Mouse (Mus musculus) embryo, embryonic 10.5 days (tissue): ENCODE results near the gene Rara.

ENCODE experiments used
- DNase-seq: peaks from one replicate; pipeline ENCODE4 v3.0.0-alpha.2; 2015; ENCODE audit warnings: low spot score

Rara gene

GRCm38 (mm10) chr11:98952736-98953135 lies 25.1 kb downstream of the Rara start:
- DNase-seq, result no peak

DNA sequence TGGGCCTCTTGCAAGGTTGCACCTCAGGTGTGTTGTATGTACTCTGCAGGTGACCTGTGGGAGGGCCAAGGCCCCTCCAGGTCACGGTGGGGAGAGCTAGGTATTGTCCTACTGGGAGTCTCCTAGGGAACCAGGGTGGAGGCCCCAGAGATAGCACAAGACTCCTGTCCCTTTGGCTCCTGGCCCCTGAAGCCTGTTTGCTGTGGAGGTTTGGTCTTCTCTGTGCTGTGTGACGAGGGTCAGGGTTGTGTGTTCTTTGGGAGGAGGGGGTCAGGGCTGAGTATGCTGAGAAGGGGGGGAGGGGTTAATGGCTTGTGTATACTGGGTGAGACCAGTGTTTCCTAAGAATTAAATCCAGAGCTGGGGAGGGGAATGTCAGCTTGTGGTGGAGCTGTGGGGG lies 25.7 kb downstream of the Rara start:
- peak; percentile 66 for DNase-seq

GRCm38 (mm10) chr11:98953835-98954320 lies 26.3 kb downstream of the Rara start:
- no peak for DNase-seq

DNA sequence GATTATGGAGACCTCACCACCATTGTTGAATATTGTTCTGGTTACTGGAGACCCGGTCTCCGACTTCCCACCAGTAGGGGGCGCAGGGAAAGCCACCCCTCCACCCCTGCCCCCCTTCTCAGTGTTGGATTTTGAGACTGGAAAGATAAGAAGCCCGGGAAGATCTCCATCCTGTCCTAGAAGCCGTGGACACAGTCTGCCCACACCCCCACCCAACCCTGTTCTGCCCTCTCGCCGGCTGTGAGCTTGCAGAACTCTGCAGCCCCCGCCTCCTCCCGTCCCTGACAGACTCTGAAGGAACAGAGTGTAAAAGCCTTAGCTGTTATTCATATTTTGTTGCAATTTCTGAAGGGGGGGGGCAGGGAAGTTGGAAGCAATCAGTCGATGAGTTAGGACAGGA lies 26.8 kb downstream of the Rara start:
- peak; percentile 88 for DNase-seq

DNA sequence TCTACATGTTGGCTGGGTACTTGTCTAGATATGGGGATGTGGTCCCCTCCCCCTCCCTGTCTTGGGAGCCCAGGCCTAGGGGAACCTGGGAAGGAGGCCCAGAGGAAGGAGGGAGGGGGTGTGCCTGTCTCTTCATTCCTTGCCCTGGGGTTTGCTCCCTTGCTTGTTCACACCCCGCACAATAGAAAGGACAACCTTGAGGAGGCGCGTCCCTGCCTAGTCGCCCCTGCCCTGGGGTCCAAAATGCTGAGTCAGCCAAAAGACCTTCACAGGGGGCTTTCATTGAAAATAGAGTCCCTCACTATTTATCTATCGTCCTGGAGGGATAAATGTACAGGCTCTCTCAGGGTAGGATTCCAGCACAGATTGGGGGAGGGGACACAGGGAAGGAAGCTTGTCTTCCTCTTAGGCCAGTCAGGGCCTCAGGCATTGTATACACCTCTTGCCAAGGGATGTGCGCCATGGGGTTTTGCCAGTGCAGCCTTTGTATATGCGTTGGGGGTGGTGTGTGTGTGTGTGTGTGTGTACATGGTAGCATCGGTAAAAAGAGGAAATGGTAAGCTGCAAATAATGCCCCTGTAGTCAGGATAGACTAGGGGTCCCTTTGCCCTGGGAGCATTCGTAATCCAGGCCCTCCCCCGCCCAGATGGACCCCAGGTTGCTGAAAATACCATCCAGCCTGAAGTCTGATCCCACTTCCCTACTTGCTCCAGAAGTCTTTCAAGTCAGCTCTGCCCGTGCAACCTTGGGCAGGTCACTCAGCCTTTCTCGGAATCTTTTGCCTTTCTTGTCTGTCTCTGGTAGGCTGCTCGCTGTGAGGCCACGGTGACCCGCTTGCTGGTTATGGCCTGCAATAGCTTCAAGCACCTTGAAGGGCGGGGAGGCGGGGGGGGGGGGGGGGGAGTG lies 27.4 kb downstream of the Rara start:
- no peak for DNase-seq

- DNase-seq, result no peak
These were observed 28.2 kb downstream of the Rara start for GRCm38 (mm10) chr11:98955707-98956235.

DNA sequence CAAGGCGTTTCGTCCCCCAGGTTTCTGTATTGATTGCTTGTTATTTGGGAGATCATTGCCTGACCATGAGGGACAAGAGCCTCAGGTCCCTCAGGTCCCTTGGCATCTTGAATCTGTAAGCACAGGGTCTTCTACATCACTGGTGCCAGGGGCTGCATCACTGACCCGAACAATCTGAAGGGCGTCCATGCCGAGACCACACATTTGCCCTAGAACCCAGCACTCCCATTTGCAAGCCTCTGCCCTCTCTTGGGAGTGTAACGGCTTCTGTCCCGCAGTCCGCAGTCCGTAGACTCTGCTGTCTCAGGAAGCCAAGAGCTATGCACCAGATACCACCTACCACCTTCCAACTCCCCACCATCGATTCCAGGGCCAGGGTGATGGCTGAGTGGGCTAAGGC lies 28.7 kb downstream of the Rara start:
- no peak for DNase-seq

- peak; percentile 82 for DNase-seq
These were observed 32.1 kb downstream of the Rara start for GRCm38 (mm10) chr11:98959437-98960312.

- DNase-seq, result peak; percentile 85
These were observed 32.8 kb downstream of the Rara start for GRCm38 (mm10) chr11:98960313-98960906.

DNA sequence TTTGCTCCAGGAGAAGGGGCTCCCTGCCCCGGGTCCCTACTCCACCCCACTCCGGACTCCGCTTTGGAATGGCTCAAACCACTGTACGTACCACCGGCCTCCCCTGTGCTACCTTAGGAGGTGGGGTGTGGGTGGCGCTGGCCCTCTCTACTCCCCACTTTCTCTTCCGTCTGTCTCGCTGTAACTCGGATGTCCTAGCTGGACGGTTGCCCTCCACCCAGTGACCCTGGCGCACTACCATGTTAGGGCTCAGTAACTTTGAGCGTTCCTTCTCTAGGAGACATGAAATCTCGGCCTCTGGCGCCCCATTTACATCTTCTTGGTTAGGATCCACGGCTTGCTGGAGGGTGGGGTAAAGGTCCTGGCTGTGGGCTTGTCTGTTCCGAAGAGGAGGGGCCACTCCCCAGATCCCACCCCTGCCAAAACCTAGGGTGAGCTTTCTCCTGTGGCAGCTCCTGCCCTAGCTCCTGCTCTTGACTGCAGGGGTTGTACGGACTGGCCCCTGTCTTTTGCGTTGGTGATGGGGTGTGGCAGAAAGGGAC lies 33.5 kb downstream of the Rara start:
- no peak for DNase-seq

- no peak for DNase-seq
These were observed 34.1 kb downstream of the Rara start for GRCm38 (mm10) chr11:98961766-98962165.

DNA sequence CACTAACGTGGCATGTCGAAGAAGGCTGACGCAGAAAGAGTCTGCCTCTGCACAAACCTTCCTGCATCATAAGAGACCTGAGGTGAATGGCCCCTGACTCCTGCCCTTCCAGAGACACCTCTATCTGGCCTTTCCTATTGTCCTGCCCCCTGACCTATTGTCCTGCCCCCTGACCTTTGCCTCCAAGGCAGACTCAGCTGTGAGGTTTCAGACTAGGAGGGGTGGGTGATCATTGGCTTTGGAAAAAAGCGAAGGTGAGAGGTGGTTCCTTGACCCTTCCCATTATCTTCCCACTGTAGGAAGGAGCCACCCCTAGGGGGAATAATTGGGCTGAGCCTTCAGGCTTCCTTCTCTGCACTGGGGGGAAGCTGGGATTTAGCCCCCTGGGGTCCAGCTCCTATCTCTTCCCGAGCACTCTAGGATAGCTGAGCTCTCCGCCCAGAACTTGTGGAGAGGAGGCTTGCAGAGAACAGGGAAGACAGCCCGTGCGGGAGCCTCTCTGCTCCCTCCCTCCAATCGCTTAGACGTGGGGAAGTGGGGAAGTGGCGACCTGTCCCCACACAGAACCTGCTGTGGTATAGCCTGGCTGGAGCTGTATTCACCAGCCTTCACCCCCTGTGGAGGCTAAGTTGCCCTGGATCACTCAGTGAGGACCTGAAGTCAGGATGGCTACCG lies 34.9 kb downstream of the Rara start:
- no peak for DNase-seq

GRCm38 (mm10) chr11:98963191-98964021 lies 35.8 kb downstream of the Rara start:
- DNase-seq, result peak; percentile 73

- no peak for DNase-seq
These were observed 36.6 kb downstream of the Rara start for GRCm38 (mm10) chr11:98964201-98964615.

- DNase-seq, result no peak
These were observed 37.2 kb downstream of the Rara start for GRCm38 (mm10) chr11:98964616-98965415.

DNA sequence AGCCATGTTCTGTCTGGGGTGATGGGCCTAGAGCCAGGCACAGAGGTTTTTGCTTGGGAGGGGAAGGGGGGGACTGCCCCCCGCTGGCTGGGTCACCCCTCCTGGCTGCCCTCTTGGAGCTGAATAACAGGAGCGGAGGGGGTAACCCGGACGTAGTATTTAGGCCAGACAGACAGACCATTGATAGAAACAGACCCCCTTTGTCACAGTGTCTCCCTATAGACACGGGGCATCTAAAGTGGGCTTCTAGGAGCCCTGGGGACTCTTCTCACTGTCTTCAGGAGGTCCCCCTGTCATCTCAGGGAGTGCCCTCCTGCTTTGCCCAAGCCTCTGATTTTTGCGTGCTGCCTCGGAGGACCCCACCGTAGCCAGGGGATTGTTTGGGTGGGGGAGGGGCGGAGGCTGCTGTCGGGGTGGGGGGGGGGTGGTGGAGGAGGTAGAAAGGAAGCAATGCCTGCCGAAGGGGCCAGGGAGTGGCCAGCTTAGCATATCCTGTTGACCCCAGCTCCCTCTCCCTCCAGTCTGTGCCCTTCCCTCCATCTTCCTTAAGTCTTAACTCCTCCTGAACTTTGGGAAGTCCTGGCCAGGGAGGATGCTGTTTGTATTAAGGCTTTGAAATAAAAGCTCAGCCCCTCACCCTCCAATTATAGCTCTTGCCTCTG lies 37.9 kb downstream of the Rara start:
- DNase-seq, result peak; percentile 58

DNA sequence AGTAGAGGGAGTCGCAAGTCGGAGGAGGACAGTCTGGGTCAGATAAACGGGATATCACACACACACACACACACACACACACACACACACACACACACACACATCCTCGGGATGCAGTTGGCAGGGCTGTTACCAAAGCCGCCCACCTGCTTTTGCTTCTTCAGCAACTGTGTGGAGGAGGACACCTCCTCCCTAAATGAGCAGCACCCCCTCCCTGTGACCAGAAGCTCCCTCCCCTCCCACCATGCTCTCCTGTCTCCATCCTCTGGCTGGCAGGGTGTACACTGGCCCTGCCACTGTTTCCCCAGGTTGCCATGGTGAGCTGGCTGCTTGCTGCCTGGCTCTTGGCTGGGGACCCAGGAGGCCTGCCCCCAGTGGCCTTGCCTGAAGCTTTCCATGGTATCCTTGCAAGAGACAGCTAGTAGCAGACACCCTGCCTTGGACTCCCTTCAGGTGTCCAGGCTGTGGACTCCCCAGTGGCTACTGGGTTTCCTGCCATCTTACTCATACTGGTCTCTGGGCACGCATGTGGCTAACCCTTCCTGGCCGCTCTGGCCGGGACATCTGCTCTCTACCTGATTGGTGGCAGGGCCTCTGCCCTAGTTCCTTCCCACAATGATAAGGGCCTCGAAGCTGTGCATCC lies 39.0 kb downstream of the Rara start:
- DNase-seq, result peak; percentile 70

DNA sequence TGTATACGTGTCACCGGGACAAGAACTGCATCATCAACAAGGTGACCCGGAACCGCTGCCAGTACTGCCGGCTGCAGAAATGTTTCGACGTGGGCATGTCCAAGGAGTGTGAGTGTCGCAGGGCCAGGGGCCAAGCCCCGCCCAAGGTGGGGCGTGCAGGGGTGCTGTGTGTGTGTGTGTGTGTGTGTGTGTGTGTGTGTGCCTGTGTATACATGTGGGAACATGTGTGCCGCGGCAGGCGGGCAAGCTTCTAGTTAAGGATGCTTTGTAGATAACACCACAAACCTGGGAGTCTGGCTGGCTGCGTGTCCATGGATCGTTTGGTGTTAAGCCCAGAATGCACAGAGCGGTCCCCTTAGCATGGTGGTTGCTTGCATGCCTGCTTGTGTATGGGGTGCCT lies 40.5 kb downstream of the Rara start:
- no peak for DNase-seq
